Mouse (Mus musculus): Measurements from ENCODE around the gene Tbl1xr1.
A peak's percentile ranks its signal among the peaks of the same experiment; 100 is the strongest.

Gene Tbl1xr1

DNA sequence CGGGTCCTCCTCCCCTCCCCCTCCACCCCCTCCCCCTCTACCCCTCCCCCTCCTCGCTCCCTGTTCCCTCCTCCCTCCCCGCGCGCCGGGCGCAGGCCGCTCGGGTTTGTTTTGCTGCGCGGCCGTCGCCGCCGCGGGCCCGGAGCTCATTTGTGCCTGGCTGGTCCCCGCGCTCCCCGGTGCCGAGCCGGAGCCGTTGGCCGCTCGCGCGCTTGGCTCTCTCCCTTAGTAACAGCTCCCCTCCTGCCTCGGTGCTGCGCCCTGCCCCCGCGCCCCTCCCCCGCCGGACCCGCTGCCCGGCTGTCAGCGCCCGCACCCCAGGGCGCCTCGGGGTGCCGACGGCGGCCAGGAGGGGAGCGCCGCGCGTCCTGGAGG is at the start of gene Tbl1xr1:
Gene Tbl1xr1 (plus strand): TSS at position 92 of the 375 bp plus-strand sequence.
- DNase-seq, result peak; percentile 90

DNA sequence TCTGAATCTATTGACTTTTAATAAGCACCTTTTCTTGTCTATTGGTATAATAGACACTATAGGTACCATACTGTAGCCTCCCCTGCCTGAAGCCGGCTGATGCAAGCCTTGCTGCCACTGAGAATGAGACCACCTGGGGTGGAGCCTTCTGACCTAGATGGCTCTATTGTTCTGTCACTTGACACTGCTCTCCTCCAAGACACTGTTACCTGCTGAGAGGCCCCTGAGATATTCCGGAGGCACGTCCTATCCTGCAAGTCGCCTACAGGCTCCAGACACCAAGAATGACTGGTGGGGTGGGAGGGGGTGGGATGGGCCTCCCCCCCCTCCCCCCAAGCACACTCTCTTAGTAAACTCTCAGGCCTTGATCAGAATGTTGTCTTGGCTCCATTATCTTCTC is 38.4 kb upstream of the Tbl1xr1 start:
- no peak for DNase-seq

DNA sequence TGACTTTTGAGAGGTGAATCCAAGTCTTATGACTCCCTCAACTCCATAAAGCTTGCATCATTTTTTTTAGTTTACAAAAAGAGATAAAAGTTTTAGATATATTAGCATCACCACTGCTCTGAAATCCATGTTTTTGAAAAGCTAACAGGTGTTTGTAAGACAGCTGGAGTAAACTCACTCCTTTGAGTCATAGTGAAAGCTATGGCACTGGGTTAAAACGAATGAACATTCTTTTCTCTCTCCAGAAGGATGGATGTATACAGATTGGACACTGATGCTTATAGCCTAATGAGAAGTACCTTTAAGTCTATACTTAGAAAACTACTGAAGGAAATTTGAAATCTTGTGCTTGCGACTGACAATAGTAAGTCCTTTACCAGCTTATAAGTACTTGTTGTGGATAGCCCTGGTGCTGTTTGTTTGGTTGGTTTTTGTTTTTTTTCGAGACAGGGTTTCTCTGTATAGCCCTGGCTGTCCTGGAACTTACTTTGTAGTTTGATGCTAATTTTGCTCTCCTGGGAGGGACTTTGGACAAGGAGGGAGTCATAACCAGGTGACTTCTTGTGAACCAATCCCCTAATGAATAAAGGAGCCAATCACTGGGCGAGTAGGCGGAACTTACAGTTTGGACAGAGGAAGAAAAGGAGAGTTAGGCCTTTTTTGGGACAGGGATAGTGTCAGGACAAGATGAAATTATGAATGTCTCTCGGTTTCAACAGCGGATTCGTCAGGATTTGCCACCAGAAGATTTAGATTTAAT is 37.2 kb upstream of the Tbl1xr1 start:
- DNase-seq, result no peak

DNA sequence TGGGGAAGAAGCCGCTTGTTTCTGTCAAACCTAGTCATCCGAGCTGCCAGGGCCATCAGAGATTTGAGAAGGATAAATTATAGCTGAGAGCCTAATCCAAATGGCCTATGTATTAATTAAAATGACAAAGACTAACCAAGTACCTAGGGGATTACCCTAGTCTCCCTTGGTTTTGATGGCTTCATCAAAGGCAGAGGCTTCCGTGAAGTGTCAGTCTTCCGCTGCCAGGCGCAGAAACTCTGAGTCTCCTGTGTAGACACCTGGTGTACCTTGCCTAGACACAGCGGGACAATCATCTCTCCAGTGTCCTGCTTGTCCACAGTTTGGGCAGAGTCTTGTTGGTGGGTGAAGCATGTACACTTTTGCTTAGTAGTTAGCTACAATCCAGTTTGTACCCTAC is 35.8 kb upstream of the Tbl1xr1 start:
- no peak for DNase-seq

DNA sequence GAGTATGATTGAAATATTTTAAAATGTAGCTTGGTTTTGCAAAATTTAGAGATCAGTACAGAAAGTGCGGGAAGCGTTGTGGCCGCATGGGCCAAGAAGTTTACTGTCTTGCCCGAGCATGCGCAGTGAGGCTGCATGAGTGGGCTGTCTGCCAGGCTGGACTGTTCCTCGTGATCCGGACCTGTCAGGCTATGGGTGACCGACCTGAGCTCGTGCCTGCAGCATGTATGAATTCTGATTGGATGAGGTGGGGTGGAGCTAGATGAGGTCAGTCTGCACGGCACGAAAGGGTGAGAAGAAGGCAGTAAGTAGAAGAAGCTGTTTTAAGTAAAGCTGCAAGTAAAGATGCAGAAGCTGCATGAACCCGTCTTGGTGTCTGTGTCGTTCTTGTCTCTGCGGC is 29.2 kb upstream of the Tbl1xr1 start:
- DNase-seq, result no peak

DNA sequence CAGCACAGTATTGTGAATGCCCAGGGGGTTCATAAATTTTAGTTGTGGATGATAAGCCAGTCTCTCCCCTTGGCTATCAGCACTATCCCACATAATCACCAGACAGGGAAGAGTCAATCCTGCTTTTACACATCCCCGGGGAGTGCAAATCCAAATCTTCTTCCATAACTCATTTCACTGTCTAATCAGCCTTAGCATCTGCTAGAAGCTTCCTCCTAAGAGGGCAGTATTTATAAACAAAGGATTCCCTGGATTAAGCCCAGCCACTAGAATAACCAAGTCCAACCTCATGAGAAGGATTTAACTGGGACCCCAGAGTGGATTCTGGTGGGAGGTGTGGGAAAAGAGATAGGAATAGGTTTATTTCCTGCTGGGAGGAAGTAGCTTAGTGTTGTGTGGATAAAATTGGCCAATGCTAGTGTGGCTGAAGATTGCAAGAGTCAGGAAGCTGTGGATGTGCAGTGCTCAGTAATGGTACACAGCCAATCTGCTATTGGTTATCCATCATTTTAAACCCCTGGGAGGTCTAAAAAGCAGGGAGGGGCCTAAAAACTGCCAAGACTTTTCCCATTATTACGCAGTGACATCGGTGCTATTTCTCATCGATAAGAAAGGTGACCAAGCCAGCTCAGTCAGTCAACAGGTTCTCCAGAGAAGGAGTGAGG is 19.7 kb upstream of the Tbl1xr1 start:
- DNase-seq, result no peak

DNA sequence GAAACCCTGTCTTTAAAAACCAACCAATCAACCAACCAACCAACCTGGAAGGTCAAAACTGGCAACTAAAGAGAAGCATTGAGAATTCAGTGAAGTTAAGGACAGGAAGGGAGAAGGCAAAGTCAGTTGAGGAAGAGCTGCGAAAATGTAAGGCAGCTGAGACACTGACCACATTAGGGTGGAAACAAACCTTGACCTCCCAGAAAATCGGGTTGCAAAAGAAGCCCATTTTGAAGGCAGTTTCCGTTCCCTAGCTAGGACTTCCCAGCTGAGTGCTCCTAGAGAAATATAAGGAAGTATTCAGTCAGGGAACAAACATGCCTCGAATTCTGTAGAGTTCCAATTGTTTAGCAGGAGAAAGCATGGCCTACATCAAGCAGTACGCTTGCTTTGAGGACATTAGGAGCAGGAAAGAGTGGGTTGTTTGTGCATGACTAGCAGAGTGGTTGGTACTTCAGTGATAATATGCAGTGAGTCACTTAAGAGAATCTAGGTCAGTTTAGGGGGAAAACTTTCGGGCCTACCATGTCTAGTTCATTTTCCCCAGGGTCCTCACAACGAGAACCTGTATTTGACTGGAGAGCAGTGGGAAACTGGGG is 18.1 kb upstream of the Tbl1xr1 start:
- no peak for DNase-seq

DNA sequence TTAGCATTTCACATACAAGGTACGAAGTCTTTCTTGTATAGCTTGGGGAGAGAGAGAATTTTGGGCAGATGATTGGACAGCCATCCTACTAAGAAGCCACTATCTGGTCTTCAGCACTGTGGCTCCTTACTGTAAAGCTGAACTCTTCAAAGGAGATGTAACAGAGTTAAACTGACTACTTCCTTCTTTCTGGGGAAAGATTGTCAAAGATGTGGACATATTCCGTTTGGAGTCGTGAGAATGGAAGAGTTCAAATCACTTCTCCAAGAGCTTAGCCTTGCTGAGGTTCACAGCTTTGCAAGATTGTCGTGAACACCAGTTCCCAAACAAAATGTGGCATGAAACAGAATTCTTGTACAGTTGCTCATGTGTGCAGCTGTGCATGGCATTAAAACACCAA is 15.3 kb upstream of the Tbl1xr1 start:
- no peak for DNase-seq

DNA sequence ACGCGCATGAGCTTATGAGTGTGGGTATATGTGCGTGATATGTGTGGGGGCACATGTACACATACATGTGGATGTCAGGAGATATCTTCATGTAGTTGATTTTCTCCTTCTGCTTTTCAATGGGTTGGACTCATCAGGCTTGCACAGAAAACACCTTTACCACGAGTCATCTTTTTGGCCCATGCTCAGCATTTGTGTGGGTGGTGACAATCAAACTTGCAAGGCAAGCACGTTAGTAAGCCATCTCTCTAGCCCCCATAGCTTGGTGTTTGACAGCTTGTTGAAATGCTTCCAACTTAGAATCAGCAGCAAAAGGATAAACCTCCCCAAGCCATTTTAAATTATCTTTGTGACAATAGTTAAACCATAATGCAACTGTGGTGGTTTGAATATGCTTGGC is 7.8 kb upstream of the Tbl1xr1 start:
- no peak for DNase-seq

DNA sequence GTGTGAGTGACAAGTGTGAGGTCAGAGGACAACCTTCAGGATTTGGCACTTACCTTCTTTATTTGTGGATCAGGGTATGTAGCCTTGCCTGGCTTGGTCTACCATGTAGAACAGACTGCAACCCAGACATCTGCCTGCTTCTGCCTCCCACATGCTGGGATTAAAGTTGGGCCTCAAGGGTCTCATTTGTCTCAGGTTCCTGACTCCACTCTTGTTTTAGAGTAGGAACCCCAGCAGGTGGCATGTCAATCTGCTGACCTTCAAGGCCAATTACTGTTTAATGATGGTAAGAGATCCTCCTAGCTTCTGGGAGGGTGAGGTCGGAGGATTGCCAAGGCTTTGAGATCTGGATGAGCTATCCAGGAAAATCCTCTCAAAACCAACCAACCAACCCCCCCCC is 2.5 kb upstream of the Tbl1xr1 start:
- DNase-seq, result no peak

DNA sequence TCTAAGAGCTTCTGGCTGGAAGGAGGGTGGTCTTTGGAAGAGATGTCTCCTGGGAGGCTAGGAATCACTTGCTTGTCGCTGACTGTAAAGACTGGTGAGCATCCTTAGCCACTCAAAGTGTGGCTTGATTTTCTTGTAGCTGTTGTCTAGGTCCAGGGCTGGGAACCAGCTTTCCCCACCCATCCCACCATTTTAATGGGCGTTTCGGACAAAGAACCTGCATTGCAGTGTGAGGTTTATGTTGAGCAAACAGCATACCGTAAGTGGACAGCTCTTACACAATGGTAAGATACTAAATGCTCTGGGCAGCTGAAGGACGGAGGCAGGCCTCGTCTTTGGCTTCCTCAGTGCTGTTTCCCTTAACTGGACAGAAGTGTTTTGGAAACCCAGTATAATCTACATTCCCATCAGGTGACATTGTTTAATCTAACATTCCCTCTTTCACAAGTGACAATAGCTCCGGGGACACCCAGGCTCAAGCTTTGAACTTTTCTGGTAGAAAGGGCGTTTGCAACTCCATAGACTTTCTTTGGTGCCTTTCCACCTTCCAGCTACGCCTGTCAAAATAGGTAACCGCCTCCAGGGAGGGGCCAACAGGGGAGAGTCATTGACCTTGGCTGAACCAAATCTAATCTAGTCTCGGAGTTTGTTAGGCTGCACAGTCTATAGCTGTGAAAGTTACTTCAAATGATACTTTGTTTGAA is 1.7 kb upstream of the Tbl1xr1 start:
- DNase-seq, result no peak

DNA sequence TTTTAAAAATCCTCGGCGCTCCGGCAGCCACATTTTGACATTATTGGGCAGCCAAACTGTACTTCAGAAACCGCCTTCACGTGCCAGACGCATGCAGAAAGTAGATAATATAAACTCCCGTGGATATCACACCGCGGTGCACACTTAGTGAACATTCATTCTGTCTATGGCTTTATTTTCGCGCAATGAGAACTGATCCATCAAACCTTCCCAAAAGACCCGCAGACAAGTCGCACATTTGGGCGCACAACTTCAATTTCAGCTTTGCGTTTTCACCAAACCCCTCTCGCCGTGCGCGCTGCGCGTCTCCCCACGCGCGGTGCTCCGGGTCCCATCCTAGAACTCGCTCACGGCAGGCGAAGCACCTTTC is 950 bp upstream of the Tbl1xr1 start:
- no peak for DNase-seq

DNA sequence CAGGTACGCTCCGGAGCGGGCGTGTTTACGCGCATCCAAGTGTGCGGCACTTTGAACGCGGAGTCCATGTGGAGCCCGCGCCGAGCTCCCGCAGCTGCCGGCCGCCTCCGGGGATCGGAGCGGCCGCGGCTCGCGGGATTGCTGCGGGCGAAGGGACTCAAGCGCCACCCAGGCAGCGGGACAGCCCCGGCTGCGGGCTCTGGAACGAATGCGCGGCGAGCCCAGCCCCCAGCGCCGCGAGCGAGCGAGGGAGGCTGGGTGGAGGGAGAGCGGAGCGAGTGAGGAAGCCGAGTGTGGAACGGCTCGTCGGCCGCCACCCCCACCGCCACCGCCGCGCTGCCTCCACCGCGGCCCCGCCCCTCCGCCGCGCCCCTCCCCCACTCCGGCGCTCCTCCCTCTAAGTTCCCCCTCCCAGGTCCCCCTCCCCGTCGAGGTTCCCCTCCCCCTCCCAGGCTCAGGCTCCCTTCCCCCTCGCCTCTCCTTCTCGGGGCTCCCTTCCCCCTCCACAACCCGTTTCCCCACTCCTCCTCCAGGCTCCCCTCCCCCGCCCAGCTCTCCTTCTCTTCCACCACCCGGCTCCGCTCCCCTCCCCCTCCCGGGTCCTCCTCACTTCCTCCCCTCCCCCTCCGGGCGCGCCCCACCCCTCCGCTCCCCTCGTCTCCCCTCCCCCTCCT is 428 bp upstream of the Tbl1xr1 start:
- peak; percentile 98 for DNase-seq

DNA sequence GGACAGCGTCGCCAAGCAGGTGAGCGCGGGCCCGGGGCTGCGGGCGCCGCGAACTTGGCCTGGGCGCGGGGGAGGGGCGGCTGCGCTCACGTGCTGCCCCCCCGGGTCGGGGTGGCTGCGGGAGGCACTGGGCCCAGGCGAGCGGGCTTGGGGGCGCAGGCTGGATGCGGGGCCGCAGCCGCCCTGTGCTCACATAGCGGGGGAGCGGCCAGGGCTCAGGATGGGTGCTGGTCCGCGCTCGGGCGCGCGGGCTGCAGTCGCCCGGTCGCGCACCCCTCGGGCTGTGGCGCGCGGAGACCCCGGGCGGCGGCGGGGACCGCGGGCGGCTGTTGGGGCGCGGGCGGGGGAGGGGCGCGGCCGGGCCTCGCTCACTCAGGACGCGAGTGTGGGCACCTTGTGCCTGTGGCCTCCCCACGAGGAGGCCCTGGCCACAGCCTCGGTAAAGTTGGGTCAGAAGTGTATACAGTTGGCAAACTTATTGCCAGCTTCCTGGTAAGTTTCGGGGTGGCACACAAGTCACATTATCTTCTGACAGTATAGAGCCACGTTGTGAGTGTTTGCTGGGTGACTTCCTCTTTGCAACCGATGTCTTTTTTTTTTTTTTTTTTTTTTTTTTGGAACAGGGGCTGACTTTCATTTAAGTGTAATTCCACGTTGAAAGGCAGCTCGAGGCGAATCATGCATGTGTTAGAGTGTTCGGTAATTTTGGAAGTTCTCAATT is 644 bp downstream of the Tbl1xr1 start:
- DNase-seq, result no peak

DNA sequence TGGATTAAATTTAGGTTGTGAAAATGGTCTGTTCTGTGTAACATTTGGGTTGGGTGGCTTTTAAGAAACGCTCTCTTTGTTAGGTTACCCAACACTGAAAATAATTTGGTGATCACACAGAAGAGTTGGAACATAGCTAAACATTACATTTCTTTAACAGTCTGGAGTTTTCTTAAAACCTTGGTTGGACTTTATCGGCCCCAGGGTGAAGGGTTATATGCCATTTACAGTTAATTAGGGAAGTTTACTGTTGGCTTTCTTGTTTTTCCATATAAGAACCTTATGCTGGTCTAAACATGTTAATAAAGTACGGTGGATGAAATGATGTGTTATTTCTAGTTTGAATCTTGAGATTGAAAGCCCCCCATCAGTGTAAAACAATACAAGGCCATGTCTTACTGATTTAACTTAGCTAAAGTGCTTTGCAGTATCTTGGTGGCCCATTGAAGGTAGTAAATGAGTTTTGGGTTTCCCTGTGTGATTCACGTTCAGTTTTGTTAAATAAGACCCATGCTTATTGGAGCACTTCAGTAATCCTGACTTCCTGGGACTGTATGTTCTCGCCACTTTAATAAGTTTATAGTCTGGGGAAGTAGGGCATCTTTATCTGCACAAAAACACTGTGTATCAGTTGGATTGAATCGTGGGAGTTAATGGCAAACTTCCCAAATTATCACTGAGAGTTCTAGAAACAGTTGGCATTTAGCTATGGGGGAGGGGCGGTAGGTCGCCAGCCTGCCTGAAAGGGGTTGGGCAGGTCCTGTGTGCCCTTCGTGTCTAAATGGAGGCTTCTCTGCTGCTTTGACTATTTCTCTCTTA is 1.4 kb downstream of the Tbl1xr1 start:
- DNase-seq, result no peak

DNA sequence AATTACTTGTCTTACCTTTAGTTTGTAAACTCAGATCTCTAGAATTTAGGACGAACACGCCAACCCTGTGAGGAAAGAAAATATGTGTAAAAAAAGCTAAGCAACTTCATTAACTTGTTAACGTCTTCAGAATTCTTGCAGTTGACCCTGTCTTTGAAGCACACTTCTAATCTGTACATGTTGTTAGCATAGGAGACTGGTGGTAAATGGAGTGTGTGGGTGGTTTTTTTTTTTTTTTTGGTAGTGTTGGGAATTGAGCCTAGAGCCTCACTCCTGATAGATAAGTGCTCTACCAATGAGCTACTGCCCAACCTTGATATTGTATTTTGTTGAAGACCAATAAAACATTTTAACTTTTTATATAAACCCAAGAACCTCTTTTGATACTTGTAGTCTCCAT is 2.1 kb downstream of the Tbl1xr1 start:
- DNase-seq, result no peak

DNA sequence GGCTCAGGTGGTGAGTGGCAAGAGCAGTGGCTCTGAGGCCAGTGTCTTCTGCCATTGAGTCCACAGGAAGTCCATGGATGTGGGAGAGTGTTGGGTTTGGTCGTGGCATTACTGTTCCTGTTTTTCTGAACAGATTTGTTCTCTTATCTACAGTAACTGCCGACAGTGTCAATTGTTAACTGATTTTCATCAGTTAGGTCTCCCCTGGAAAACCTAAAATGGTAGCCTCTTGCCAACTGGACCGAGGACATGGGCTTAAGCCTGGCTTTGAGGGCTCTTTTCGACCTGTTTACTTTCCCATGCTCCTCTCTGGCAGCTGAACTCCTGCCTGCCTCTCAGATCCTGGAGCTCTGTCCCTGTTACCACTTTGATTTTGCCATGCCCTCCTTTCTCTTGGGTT is 5.4 kb downstream of the Tbl1xr1 start:
- DNase-seq, result no peak

DNA sequence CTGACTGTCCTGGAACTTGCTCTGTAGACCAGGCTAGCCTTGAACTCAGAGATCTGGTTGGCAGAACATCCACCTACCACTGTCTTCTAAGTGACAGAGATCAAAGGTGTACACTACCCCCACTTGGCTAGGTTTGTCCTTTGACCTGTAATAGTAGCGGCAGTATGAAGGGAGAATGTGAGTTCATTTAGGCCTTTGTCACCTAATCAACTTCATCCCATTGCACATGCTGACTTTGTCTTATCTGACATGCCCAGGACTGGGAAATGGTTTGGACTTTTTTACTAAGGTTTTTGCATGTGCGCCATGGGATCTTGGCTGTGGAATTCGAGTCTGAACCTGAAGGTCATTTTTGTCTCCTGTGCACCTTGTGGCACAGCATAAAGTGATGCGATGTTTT is 6.4 kb downstream of the Tbl1xr1 start:
- no peak for DNase-seq

DNA sequence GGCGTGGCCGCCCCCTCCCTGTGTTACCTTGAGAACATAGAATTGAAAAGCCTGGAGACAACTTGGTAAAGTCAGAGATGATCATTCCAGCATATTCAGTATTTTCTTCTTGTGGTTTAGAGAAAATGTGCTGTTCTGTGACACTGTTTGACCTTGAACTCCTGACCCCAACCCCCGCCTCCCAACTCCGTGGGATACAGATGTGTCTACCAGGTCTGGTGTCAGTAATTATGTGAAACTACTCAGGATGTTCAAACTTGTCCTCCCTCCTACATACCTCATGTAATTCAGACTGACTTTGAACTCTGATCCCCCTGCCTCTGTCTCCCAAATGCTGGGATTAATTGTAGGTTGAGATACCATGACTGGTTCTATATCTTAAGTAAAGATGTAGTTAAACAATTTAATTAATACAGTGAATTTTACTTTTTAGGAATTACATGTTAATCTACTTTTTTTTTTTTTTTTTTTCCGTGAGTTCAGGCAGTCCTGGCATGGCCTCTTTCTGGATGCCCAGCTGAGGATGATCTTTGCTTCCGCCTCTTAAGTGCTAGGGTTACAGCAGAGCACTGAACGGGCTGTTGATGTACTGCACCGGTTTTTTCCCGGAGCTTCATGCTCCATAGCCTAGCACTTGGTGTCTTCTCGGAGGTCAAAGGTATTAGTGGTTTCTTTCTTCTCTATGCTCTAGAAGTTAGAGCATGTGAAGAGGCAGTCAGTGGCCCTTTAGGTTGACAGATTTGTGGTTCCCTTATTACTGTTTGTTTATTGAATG is 8.0 kb downstream of the Tbl1xr1 start:
- no peak for DNase-seq

DNA sequence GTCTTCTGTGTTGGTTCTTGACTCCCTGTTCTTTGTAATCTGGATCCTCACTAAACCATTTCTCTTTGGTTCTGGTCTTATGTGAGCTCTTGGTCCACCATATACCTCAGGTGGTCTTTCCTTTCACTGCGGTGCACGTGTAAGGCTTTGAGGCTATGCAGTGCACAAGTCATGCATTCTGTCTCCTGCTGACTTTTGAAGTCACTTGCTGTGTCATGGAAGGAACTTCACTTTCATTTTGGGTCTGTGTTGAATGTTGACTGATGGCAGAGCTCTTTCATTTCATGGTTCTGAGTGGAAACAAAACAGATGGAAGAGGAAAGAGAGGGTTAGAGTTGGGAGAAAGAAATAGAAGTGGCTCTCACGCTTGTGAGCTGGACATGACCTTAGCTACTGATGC is 13.4 kb downstream of the Tbl1xr1 start:
- no peak for DNase-seq

All from right cerebral cortex, postnatal 4 days (tissue).